Mouse (Mus musculus) neural tube, embryonic 14.5 days (tissue): Measurements from ENCODE around the gene Car8. TPM values are rescaled to one million over a fixed set of nuclear protein-coding genes. Genes with fewer than 3 reads are reported as not detected.
"Not testable (repeated sequence)": the region's sequence is repeated elsewhere in the genome, so short reads cannot be mapped to it uniquely, and the experiment has no call there.

Source experiments
- ATAC-seq: fragments of 200-750 bp; cut with Nextera tagmentation; 2 replicates; pipeline ENCODE4 v1.8.0; 2017; ENCODE audit warnings: low read depth, mild to moderate bottlenecking, moderate TSS enrichment, moderate library complexity
- H3K27ac ChIP-seq: fragments of 300-500 bp; sonication (generic); 2 replicates; pipeline ENCODE4 v1.5.1; 2014; ENCODE audit warnings: low read depth, mild to moderate bottlenecking, control low read depth, low read length, moderate library complexity, mixed read lengths
- H3K27me3 ChIP-seq: fragments of 300-500 bp; sonication (generic); 2 replicates; pipeline ENCODE4 v1.6.1; 2014; ENCODE audit warnings: low read length; ENCODE audit not compliant: control insufficient read depth, insufficient read depth
- H3K36me3 ChIP-seq: fragments of 300-500 bp; sonication (generic); 2 replicates; pipeline ENCODE4 v1.6.1; 2014; ENCODE audit warnings: low read length, mixed read lengths; ENCODE audit not compliant: control insufficient read depth, insufficient read depth
- H3K4me1 ChIP-seq: fragments of 300-500 bp; sonication (generic); 2 replicates; pipeline ENCODE4 v1.6.1; 2014; ENCODE audit warnings: low read length; ENCODE audit not compliant: control insufficient read depth, insufficient read depth
- H3K4me2 ChIP-seq: fragments of 300-500 bp; sonication (generic); 2 replicates; pipeline ENCODE4 v1.6.1; 2014; ENCODE audit warnings: mild to moderate bottlenecking, low read depth, low read length, control low read depth
- H3K4me3 ChIP-seq: fragments of 300-500 bp; sonication (generic); 2 replicates; pipeline ENCODE4 v1.5.1; 2014; ENCODE audit warnings: low read depth, low read length, control low read depth, mixed read lengths
- H3K9ac ChIP-seq: fragments of 300-500 bp; sonication (generic); replicated peaks from 2 replicates; pipeline ENCODE4 v1.6.1; 2014; ENCODE audit warnings: low read depth, mild to moderate bottlenecking, control low read depth, low read length, mixed read lengths
- H3K9me3 ChIP-seq: fragments of 300-500 bp; sonication (generic); 2 replicates; pipeline ENCODE4 v1.6.1; 2016; ENCODE audit warnings: low read length; ENCODE audit not compliant: control insufficient read depth
- WGBS: fragments of 180-500 bp; shearing (Covaris S2); extraction: QIAGEN DNeasy Blood & Tissue Kit; methylation state at CpG from one replicate; pipeline ENCODE4 v1.1.7; 2014; 5-methylcytosine and 5-hydroxymethylcytosine counted together
- polyA plus RNA-seq: library from polyadenylated mRNA; unstranded; fragments of >200 nt; fragmentation: Nextera tagmentation; extraction: Ambion mirVana; gene quantifications from 2 replicates; pipeline ENCODE4 v1.2.1, GENCODE M21; 2014

Gene Car8
- polyA plus RNA-seq, 1 experiment from 2014 or later, result 4.4 TPM

GRCm38 (mm10) chr4:8180576-8180975 is 58.3 kb downstream of the Car8 start:
- Histone ChIP-seq H3K27me3 (no peaks in the 10 kb centered on the region), H3K9me3 (no peaks in the 10 kb centered on the region)

GRCm38 (mm10) chr4:8154589-8155198 is 84.1 kb downstream of the Car8 start:
- no peaks in the 10 kb centered on the region for H3K9me3 ChIP-seq

More at GRCm38 (mm10) chr4:8180576-8180975, 58.3 kb downstream of the Car8 start:
- Histone ChIP-seq H3K4me3 (no peak overlapping the region), H3K36me3 (no peaks in the 10 kb centered on the region), H3K9ac (no peak overlapping the region), H3K4me2 (no peak overlapping the region), H3K27ac (no peak overlapping the region), H3K4me1 (no peaks in the 10 kb centered on the region)
- 79% methylated on average over 4 of the region's 4 CpGs for WGBS
- no peak for ATAC-seq

GRCm38 (mm10) chr4:8153926-8154325 is 84.9 kb downstream of the Car8 start:
- H3K4me1 ChIP-seq, ATAC-seq, H3K4me3 ChIP-seq, H3K4me2 ChIP-seq, H3K9ac ChIP-seq, H3K27ac ChIP-seq, H3K9me3 ChIP-seq, H3K27me3 ChIP-seq, H3K36me3 ChIP-seq: not testable (repeated sequence)
- WGBS, result 86% methylated on average over 5 of the region's 5 CpGs

More at GRCm38 (mm10) chr4:8154589-8155198, 84.1 kb downstream of the Car8 start:
- no peak overlapping the region for H3K4me3 ChIP-seq
- no peak overlapping the region for H3K27ac ChIP-seq
- H3K4me1 ChIP-seq, result no peaks in the 10 kb centered on the region
- no peak overlapping the region for H3K9ac ChIP-seq
- no peak overlapping the region for H3K4me2 ChIP-seq
- no peaks in the 10 kb centered on the region for H3K27me3 ChIP-seq
- H3K36me3 ChIP-seq, result no peaks in the 10 kb centered on the region
- no peak for ATAC-seq
- 76% methylated on average over 6 of the region's 6 CpGs for whole genome bisulfite sequencing

- Histone ChIP-seq H3K27ac (no peak overlapping the region), H3K4me2 (no peak overlapping the region), H3K9me3 (no peaks in the 10 kb centered on the region), H3K4me1 (no peaks in the 10 kb centered on the region), H3K9ac (no peak overlapping the region), H3K36me3 (no peaks in the 10 kb centered on the region), H3K27me3 (no peaks in the 10 kb centered on the region), H3K4me3 (no peak overlapping the region)
- no peak for ATAC-seq
- 82% methylated on average over 2 of the region's 2 CpGs for WGBS
Observed at GRCm38 (mm10) chr4:8137403-8137802, 101.4 kb downstream of the Car8 start.

- Histone ChIP-seq H3K27me3 (no peaks in the 10 kb centered on the region), H3K9ac (no peak overlapping the region), H3K9me3 (no peaks in the 10 kb centered on the region), H3K4me1 (no peaks in the 10 kb centered on the region), H3K4me2 (no peak overlapping the region), H3K4me3 (no peak overlapping the region), H3K36me3 (no peaks in the 10 kb centered on the region), H3K27ac (no peak overlapping the region)
- ATAC-seq, result no peak
- 91% methylated on average over 2 of the region's 2 CpGs for WGBS
Observed at GRCm38 (mm10) chr4:8132024-8132423, 106.8 kb downstream of the Car8 start.

- Histone ChIP-seq H3K4me1 (no peaks in the 10 kb centered on the region), H3K27ac (no peak overlapping the region), H3K4me3 (no peak overlapping the region), H3K4me2 (no peak overlapping the region), H3K36me3 (no peaks in the 10 kb centered on the region), H3K9me3 (no peaks in the 10 kb centered on the region), H3K27me3 (no peaks in the 10 kb centered on the region), H3K9ac (no peak overlapping the region)
- WGBS, result 85% methylated on average over 3 of the region's 3 CpGs
- no peak for ATAC-seq
Observed at GRCm38 (mm10) chr4:8113558-8113957, 125.3 kb downstream of the Car8 start.

- H3K27me3 ChIP-seq, result no peaks in the 10 kb centered on the region
- no peaks in the 10 kb centered on the region for H3K4me1 ChIP-seq
- no peak overlapping the region for H3K9ac ChIP-seq
- no peak overlapping the region for H3K4me2 ChIP-seq
- ATAC-seq, result no peak
- H3K9me3 ChIP-seq, result no peaks in the 10 kb centered on the region
- H3K36me3 ChIP-seq, result no peaks in the 10 kb centered on the region
- 96% methylated on average over 3 of the region's 3 CpGs for WGBS
- no peak overlapping the region for H3K4me3 ChIP-seq
- no peak overlapping the region for H3K27ac ChIP-seq
Observed at GRCm38 (mm10) chr4:8111891-8112290, 127.0 kb downstream of the Car8 start.

GRCm38 (mm10) chr4:8109906-8110567 is 128.8 kb downstream of the Car8 start:
- H3K27me3 ChIP-seq, result no peaks in the 10 kb centered on the region
- ATAC-seq, result no peak; the same call in 1 of the 2 replicates
- 64% methylated on average over 16 of the region's 16 CpGs for WGBS
- no peaks in the 10 kb centered on the region for H3K9me3 ChIP-seq
- H3K4me3 ChIP-seq, result no peak overlapping the region
- no peaks in the 10 kb centered on the region for H3K36me3 ChIP-seq
- H3K4me1 ChIP-seq, result no peaks in the 10 kb centered on the region
- H3K9ac ChIP-seq, result no peak overlapping the region
- no peak overlapping the region for H3K4me2 ChIP-seq
- no peak overlapping the region for H3K27ac ChIP-seq

- Histone ChIP-seq H3K4me2 (no peak overlapping the region), H3K27ac (no peak overlapping the region), H3K27me3 (no peaks in the 10 kb centered on the region), H3K4me1 (no peaks in the 10 kb centered on the region), H3K4me3 (no peak overlapping the region), H3K36me3 (no peaks in the 10 kb centered on the region), H3K9me3 (no peaks in the 10 kb centered on the region), H3K9ac (no peak overlapping the region)
- ATAC-seq, result no peak
- WGBS, result 70% methylated on average over 3 of the region's 3 CpGs
Observed at GRCm38 (mm10) chr4:8101466-8101865, 137.4 kb downstream of the Car8 start.
